Mouse (Mus musculus) adrenal gland, adult 10 weeks (tissue): ENCODE results near the gene Olfr1505. TPM values are rescaled to one million over a fixed set of nuclear protein-coding genes. Genes with fewer than 3 reads are reported as not detected.

ENCODE experiments used
- polyA plus RNA-seq: library from polyadenylated mRNA; stranded (reverse); fragments of 350-450 nt; fragmentation: Illumina TruSeq; extraction: RNeasy Lipid Tissue Mini Kit (QIAGEN cat#74804); gene quantifications from one replicate; pipeline ENCODE4 v1.2.3, GENCODE M21; 2014; ENCODE audit warnings: low read depth, low replicate concordance

The Olfr1505 gene
- polyA plus RNA-seq, result not detected

GRCm38 (mm10) chr19:13913230-13913629 lies at the start of gene Olfr1505:
Olfr1505 (plus strand) TSS chr19:13913530.

GRCm38 (mm10) chr19:13897828-13898227 lies 15.5 kb upstream of the Olfr1505 start, which contains the start of gene Olfr1504:
Olfr1504 (minus strand) TSS chr19:13897928.

Other genes with a start within 250 kb of the Olfr1505 start
- gene Olfr1491, start 216.3 kb upstream of the Olfr1505 start, polyA plus RNA-seq, result not detected
- not detected for gene Olfr1493-ps1, start 190.3 kb upstream of the Olfr1505 start, polyA plus RNA-seq
- gene Olfr1494, start 173.8 kb upstream of the Olfr1505 start, polyA plus RNA-seq, result not detected
- not detected for gene Olfr1495, start 148.9 kb upstream of the Olfr1505 start, polyA plus RNA-seq
- gene Olfr1496, start 135.7 kb upstream of the Olfr1505 start, polyA plus RNA-seq, result not detected
- not detected for gene Olfr1497, start 115.3 kb upstream of the Olfr1505 start, polyA plus RNA-seq
- gene Olfr1499, start 94.1 kb upstream of the Olfr1505 start, polyA plus RNA-seq, result not detected
- not detected for gene Olfr1500, start 83.0 kb upstream of the Olfr1505 start, polyA plus RNA-seq
- gene Olfr1501, start 62.8 kb upstream of the Olfr1505 start, polyA plus RNA-seq, result not detected
- not detected for gene Olfr1502, start 51.7 kb upstream of the Olfr1505 start, polyA plus RNA-seq
- not detected for gene Olfr1504, start 15.6 kb upstream of the Olfr1505 start, polyA plus RNA-seq